Mouse (Mus musculus) effector memory CD4-positive, alpha-beta T cell, adult 5 months (primary cell): ENCODE results near the gene Cpa4. TPM values are rescaled to one million over a fixed set of nuclear protein-coding genes. Genes with fewer than 3 reads are reported as not detected.

Source experiments
- polyA plus RNA-seq: library from polyadenylated mRNA; unstranded; fragments of 100-300 nt; shearing (Covaris generic); gene quantifications from one replicate; pipeline ENCODE4 v1.2.1, GENCODE M21; 2017

The Cpa4 gene
- not detected for polyA plus RNA-seq

GRCm38 (mm10) chr6:30568069-30568468 lies at the start of gene Cpa4:
Gene Cpa4 (plus strand): TSS chr6:30568369.

GRCm38 (mm10) chr6:30541009-30541799 lies 27.0 kb upstream of the Cpa4 start, which contains the start of gene Cpa2:
Gene Cpa2 (plus strand): TSS chr6:30541582.

GRCm38 (mm10) chr6:30610710-30611109 lies 42.5 kb downstream of the Cpa4 start, which contains the start of gene Cpa5:
Gene Cpa5 (plus strand): TSS chr6:30611010.

GRCm38 (mm10) chr6:30638674-30639268 lies 70.6 kb downstream of the Cpa4 start, which contains the start of gene Cpa1:
Gene Cpa1 (plus strand): TSS chr6:30639218.

Other genes with a start within 250 kb of the Cpa4 start
- 38.8 TPM for gene Zc3hc1, start 177.3 kb upstream of the Cpa4 start, polyA plus RNA-seq
- 13.3 TPM for gene Klhdc10, start 166.5 kb upstream of the Cpa4 start, polyA plus RNA-seq
- gene Tmem209, start 58.6 kb upstream of the Cpa4 start, polyA plus RNA-seq: 36.2 TPM
- not detected for gene Ssmem1, start 58.5 kb upstream of the Cpa4 start, polyA plus RNA-seq
- gene Cpa2, start 26.8 kb upstream of the Cpa4 start, polyA plus RNA-seq: 0.31 TPM
- not detected for gene Cpa5, start 42.6 kb downstream of the Cpa4 start, polyA plus RNA-seq
- gene Cpa1, start 70.8 kb downstream of the Cpa4 start, polyA plus RNA-seq: not detected
- 15.8 TPM for gene Cep41, start 125.4 kb downstream of the Cpa4 start, polyA plus RNA-seq
- gene Mest, start 155.2 kb downstream of the Cpa4 start, polyA plus RNA-seq: 10.2 TPM